Mouse (Mus musculus): Measurements from ENCODE around the gene Pglyrp1. TPM values are rescaled to one million over a fixed set of nuclear protein-coding genes. Genes with fewer than 3 reads are reported as not detected.

The Pglyrp1 gene
- total RNA-seq, 2 experiments from 2014 or later, result 25.1 to 34.5 TPM

DNA sequence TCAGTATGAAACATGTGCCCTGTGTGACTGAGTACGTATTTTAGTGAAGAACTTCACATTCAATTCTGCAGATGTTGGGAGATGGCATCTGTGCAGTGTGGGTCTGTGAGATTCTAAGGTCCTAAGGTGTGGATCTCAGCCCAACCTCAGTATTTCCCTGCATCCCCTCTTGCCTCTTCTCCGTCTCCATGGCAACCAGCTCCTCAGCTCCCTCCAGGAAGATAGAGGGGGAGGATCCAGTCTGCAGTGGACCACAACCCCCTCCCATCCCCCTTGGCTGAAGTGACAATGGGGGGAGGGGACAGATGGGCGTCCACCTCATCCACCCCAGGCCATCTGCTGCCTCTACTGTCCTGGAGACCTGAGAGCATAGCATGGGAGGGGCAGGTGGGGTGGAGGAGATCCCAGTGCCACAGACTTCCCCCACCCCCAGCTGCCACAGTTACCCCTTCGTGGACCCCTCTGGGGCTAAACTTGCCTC lies 52.6 kb downstream of the Pglyrp1 start:
- intact Hi-C loops (cut with DNase I), result loop anchor here (10.0 kb wide), 1 partner anchor 71 kb away; the partner anchor contains the start of gene Mypop
- DNase-seq (ENCODE audit: low spot score in 2 of 2), result peak; percentile 51 to 69

DNA sequence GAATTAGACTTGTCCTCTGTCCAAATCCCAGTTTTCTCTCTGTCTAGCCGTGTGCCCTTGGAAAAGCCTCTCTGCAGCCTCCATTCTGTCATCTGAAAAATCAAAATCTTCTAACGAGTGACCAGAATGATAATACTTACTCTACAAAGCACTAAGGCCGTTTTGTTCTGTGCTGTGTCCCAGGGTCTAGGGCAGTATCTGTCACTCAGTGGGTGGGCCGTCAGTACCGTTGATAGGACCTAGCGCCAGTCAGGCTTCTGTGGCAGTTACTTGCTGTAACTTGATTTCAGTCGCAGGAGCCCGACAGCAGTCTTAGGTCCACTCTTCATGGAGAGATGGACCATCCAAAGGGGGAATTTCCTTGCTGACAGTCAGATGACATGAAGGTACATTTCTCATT lies 53.2 kb downstream of the Pglyrp1 start:
- intact Hi-C loops (cut with DNase I), result loop anchor here (10.0 kb wide), 1 partner anchor 70 kb away; the partner anchor contains the start of gene Mypop
- no peak for DNase-seq (ENCODE audit: low spot score in 2 of 2)

DNA sequence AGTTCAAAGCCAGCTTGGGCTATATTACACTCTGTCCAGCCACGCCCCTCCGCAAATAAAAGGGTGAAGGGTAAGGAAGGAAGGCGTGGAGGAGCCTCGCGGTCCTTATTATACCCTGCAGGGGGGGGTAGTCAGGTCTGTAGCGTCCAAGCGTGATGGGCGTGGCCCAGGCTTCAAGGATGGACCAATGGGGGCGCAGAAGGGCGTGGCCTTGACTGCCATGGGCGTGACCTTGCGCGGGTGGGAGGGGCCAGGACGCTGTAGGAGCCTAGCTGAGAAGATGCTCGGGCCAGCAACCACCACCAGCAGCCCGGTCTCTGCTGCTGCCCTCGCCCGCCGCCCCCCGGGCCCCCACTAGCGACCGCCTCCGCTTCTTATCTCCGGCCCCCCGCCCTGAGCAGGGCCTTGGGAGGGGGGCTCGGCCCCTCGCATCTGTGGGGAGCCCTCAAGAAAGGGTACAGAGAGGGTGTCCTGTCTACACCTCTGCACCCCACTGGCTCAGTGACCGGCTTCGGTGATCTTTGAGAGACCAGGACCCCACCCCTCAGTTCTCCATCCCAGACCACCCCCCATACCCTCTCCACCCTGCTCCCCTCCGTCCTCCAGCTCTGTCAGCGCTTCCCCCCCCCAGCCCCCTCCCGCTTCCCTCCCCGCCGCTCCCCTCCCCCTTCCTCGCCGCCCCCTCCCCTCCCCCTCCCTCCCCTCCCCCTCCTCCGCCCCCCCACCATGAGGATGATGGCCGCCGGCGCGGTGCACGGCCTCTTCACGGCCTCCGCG lies 54.2 kb downstream of the Pglyrp1 start, which contains the start of gene Nova2:
Nova2 (plus strand) TSS at position 727 of the 777 bp plus-strand sequence.
- intact Hi-C loops (cut with DNase I), result loop anchor here (10.0 kb wide), 1 partner anchor 69 kb away; the partner anchor contains the start of gene Mypop
- DNase-seq (ENCODE audit: low spot score in 2 of 2), result peak; percentile 98 to 99

DNA sequence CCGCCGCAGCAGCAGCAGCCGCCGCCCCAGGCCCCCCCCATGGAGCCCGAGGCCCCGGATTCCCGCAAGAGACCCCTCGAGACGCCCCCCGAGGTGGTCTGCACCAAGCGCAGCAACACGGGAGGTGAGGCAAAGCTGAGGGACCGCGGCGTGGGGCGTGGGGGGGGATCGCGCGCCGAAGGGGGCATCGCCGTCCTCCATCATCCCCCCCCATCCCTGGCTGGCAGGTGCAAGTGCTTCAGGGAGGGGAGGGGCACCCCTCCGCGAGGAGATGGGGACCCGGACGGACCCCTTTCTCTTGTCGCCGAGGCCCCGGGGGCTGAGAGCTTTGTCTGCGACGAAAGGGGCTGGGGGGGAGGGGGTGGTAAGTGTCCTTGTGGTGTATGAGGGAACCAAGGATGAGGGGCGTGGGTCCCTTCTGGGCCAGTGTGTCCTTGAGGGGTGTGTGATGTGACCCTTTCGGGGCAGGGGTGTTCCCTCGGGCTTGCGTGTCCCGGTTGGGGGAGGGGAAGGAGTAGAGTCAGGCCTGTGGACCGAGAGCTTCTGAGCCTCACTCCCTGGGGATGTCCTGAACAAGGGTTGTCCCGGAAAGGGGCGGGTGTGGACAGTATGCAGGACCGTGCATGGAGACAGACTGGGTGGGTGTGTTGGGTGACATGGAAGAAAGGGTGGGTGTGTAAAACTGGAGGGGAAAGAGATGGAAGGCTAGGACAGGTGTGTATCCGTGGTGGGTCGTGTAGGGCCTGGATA lies 55.1 kb downstream of the Pglyrp1 start:
- DNase-seq (ENCODE audit: low spot score in 2 of 2), result peak in 1 of 2 experiments; percentile 40

GRCm38 (mm10) chr7:18926911-18927310 lies 55.8 kb downstream of the Pglyrp1 start:
- intact Hi-C loops (cut with DNase I), result loop anchor here (10.0 kb wide), 1 partner anchor 68 kb away; the partner anchor contains the start of gene Mypop

More for the DNA sequence above, 55.1 kb downstream of the Pglyrp1 start:
- intact Hi-C loops (cut with DNase I), result loop anchor here (10.0 kb wide), 1 partner anchor 69 kb away; the partner anchor contains the start of gene Mypop

GRCm38 (mm10) chr7:18927759-18928158 lies 56.6 kb downstream of the Pglyrp1 start:
- intact Hi-C loops (cut with DNase I), result loop anchor here (10.0 kb wide), 1 partner anchor 67 kb away; the partner anchor contains the start of gene Mypop
- no peak for DNase-seq (ENCODE audit: low spot score in 2 of 2)

More at GRCm38 (mm10) chr7:18926911-18927310, 55.8 kb downstream of the Pglyrp1 start:
- no peak for DNase-seq (ENCODE audit: low spot score in 2 of 2)

Other genes with a start within 250 kb of the Pglyrp1 start
- not detected for gene Psg21, start 214.6 kb upstream of the Pglyrp1 start, total RNA-seq (2021)
- gene Psg20, start 185.1 kb upstream of the Pglyrp1 start, total RNA-seq (2021), result not detected
- gene Psg22, start 153.2 kb upstream of the Pglyrp1 start, total RNA-seq (2021), result not detected
- not detected for gene Psg19, start 72.8 kb upstream of the Pglyrp1 start, total RNA-seq (2021)
- gene Psg17, start 49.7 kb upstream of the Pglyrp1 start, total RNA-seq (2021), result not detected
- gene Mill2, start 31.4 kb upstream of the Pglyrp1 start, total RNA-seq (2021), result 1 to 10 TPM; 1.3 to 2.0 TPM
- 10 to 100 TPM; 11.6 to 13.0 TPM for gene Ccdc61, start 39.1 kb downstream of the Pglyrp1 start, total RNA-seq (2021)
- 100 to 1,000 TPM; 105 to 110 TPM for gene Nova2, start 54.6 kb downstream of the Pglyrp1 start, total RNA-seq (2021)
- gene Nanos2, start 116.1 kb downstream of the Pglyrp1 start, total RNA-seq (2021), result under 1 TPM; 0.42 to 0.75 TPM
- gene Mypop, start 119.9 kb downstream of the Pglyrp1 start, total RNA-seq (2021), result 10 to 100 TPM; 39.9 to 42.2 TPM
- gene Irf2bp1, start 132.7 kb downstream of the Pglyrp1 start, total RNA-seq (2021), result 10 to 100 TPM; 42.5 to 45.2 TPM
- gene Foxa3, start 152.2 kb downstream of the Pglyrp1 start, total RNA-seq (2021), result not detected
- gene Sympk, start 153.0 kb downstream of the Pglyrp1 start, total RNA-seq (2021), result 100 to 1,000 TPM; 106 to 109 TPM
- under 1 TPM; 0.29 to 0.49 TPM for gene Rsph6a, start 183.4 kb downstream of the Pglyrp1 start, total RNA-seq (2021)
- 100 to 1,000 TPM; 151 to 162 TPM for gene Dmwd, start 204.9 kb downstream of the Pglyrp1 start, total RNA-seq (2021)
- 10 to 100 TPM; 34.3 to 36.7 TPM for gene Dmpk, start 212.5 kb downstream of the Pglyrp1 start, total RNA-seq (2021)
- gene Six5, start 223.3 kb downstream of the Pglyrp1 start, total RNA-seq (2021), result 1 to 10 TPM; 1.6 TPM
- under 1 TPM; 0.48 to 0.76 TPM for gene Gm4969, start 247.0 kb downstream of the Pglyrp1 start, total RNA-seq (2021)
- gene Fbxo46, start 248.5 kb downstream of the Pglyrp1 start, total RNA-seq (2021), result 10 to 100 TPM; 11.5 to 12.6 TPM